Mouse (Mus musculus) kidney, adult 18-20 months (tissue): Measurements from ENCODE around the gene Stx7.
A peak's percentile ranks its signal among the peaks of the same experiment; 100 is the strongest.

Experiments
- DNase-seq: peaks from one replicate; pipeline ENCODE4 v3.0.0; 2021

The Stx7 gene

DNA sequence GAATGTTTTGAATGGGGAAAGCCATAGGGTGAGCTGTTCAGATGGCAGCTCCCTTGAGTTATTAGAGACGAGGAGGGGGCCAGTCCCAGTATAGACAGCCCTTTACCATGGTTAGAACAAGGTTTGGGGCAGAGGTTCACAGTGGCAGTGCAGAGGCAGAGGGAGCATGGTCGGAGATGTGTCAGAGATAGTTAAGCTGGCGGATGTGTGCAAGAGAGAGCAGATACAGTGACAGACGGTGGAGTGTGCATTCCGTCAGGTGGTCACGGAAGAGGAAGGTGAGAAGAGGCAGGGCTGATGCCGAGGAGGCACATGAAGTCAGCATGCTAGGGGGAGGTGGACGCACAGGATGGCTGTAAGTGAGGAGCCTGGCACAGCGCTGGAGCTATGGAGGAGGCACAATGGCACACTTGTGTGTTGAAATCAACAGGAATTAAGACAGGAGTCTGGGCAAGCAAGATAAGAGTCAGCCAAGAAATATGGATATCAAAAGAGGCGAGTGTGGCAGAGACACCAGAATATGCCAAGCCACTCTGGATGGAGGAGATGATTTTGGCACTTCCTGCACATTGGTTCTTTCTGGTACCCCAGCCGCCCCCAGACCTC, 19.0 kb downstream of the Stx7 start:
- DNase-seq: no peak

DNA sequence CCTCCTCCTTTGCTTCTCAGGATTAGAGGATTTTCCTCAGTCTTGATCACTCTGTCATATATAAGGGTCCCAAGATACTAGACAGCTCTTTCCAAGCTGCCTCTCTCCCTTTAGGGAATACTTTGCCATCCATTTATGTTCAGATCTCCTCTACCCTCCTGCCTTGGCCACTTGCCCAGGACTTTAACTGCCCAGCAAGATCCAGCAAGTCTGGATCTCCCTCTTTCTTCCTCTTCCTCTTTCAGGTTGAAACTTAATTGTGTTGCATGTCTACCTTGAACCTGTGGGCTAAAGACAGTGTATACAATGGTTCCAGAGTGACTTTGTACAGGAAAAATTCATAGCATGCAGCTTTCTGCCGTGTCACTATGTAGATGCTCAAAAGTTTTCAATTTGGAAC, 19.8 kb downstream of the Stx7 start:
- DNase-seq: peak; percentile 34

DNA sequence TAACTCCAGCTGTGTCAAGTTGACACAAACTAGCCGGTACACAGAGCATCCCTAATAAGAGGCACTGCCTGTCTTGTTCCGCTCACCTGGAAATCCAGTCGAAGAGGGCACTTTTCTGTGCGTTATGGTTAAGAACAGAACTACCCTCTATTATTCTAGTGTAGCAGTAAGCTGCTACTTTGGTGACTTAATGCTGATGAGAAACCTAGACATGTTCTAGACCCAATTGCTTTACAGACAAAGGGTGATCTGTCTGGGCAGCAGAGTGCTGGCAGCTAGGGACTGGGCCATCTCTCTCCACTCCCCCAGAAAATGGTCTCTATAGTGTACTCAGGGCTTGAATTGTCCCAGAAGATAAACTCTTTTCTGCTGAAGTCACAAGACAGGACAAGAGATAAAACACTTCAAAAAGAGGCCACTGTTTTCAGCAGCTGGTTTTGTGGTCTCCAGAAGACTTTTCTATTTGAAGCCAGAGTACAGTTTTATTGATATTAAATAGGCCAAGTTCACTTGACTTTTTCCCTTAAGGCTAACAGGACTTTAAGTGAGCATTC, 22.9 kb downstream of the Stx7 start:
- no peak for DNase-seq

DNA sequence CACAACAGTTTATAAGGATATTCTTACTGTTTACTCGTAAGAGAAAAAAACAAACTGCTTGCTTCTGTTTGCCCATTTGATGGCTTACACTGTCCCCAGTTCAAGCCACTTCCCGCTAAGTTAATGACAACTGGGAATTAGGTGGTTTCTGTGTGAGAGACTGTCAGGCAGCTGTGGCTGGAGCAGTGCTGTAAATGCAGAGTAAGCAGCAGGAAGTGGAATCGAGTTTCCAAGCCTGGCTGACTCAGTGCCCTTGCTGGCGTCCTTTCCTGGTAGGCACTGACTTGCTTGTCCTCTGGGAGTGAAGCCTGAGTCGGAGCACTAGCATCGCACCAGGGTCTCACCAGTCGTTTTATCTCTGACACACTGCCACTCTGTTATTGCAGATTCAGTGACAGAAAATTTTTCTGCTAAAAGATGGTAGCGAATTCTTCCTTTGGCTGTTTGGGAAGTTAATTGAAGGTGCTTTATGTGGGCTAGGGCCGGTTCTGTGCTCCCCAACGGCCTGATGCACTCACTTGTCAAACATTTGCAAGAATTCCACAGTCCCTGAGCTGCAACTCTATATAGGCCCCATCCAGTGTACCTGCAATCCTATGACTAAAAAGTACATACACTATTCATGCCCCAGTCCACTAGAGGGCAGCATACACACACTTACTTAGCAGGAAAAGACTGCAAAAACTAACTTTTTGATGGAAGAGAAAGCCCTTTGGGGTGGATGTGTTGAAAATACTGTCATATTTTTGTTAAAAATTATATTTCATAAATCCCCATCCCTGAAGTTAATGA, 24.3 kb downstream of the Stx7 start:
- peak; percentile 37 for DNase-seq

DNA sequence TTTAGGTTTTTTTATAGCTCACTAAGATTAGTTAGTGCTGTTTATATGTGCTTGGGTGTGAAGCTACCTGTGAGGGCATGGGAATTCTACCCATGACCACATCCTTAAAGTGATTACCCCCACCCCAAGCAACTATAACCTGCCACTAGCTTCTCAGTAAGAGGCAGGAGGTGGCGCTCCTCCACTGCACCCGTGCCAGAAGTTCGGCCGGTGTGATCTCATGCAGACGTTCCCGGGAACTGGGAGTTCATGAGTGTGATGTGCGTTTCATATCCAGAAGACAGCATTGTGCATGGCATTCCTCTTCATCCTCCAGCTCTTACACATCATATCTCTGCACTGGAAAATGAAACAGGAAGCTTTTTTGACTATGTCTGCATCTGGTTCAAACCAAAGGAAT, 41.3 kb downstream of the Stx7 start:
- no peak for DNase-seq

DNA sequence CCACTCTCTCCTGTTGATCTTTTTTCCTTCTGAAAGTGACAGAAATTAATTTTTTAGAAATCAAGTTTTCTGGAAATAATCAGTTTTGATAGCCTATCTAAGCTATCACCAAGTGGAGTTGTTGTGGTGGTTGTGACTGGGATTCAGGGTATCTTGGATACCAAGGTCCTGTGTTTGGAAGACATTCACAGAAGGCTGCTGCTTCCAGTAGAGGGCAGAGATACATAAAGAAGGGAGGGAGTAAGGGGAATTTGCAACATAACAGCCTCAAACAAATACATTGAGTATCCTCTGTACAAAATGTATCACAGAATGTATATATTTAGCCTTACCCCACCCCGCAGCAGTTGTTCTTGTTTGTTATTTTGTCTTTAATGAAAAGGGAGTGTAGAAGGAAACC, 42.9 kb downstream of the Stx7 start:
- no peak for DNase-seq

DNA sequence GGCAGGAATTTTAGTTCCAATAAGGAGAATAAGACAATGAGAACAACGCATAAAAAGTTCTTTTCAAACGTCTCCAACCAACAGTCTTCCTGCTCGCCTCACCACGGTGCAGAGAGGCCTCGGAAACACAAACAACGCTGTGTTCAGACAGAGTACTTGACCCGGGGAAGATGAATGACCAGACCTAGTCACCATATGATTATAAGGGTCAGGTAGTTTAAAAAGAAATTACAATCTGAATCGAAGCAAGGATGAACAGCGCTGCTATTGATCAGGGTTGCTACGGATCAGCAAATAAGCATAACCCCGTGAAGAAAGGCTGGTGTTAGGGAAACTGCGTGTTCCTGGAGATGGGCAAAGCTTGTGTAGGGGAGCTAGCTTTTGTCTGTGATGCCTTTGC, 50.2 kb downstream of the Stx7 start:
- DNase-seq: no peak

DNA sequence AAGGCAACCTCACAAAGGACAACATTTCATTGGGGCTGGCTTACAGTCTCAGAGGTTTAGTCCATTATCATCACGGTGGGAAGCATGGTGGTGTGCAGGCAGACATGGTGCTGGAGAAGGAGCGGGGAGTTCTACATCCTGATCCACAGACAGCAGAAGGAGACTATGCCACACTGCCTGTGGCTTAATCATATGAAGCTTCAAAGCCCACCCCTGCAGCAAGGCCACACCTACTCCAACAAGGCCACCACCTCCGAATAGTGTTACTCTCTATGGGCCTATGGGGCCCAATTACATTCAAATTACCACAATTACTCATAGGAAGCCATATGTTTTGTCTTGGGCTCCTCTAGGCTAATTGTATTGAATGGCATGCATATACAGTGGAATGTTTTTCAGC, 51.0 kb downstream of the Stx7 start:
- no peak for DNase-seq

DNA sequence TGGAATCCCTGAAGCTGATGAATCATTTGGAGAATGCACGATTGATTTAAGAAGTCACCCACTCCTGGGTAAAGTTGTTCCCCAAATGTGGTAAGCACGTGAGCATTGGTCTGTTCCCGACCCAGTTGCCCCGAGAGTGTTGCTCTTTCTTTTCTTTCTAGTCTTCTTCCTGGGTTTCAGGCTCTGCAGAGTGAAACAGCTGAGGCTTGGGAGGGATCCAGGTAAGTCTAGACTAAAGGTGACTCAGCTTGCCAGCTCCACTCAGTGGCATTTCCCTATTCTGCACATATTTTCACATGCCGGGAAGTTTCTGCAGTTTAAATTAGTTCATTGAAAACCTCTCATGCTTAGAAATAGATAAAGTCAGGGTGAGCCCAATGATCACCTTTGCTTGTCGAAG, 61.0 kb downstream of the Stx7 start:
- DNase-seq: no peak

DNA sequence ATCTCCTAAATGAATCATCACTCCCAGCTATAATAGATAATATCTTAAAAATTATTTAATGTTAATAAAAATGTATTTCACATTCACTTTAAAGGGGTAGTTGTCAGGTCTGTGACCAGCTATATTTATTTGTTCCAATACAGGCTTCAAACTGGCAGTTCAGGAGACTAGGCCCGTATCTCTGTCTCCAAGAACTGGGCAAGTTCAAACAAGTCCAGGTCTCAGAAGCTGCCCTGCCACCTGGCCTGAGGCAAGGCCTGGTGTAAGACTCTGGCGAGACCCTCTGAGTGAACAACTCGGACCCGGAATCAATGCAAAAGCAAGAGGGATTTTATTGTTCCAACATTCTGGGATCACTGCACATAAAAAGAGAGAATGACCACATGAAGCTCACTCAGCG, 64.2 kb downstream of the Stx7 start:
- no peak for DNase-seq

DNA sequence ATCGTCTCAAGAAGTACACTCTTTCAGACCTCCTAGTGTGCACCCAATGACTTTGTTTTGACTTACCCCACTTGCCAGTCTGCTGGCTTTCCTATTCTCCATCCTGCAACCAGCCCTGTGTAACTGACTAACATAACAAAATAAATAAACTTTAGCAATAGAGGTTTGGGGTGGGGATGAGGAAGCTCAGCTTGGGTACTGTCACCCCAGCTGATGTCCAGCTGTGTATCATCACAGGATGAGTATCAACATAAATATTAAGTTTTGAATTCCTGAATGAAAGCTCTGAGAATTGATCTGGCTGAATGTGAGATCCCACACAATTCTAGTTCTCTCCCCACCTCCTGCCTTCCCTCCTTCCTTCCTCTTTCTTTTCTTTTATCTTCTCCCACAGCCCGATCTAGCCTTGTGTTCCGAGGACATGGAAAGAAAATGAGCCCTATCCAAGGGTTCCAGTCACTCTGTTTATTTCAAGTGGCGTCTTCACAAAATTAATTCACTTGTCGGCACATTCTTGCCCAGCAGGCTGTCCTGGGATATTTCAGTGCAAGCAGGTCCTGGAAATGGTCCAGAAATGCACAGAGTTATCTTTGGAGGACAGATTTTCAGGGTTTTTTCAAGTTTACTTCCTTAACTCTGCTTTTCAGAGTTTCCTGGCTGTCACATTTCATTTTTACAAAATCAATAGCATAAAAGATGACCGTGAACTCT, 68.6 kb downstream of the Stx7 start:
- DNase-seq: no peak

DNA sequence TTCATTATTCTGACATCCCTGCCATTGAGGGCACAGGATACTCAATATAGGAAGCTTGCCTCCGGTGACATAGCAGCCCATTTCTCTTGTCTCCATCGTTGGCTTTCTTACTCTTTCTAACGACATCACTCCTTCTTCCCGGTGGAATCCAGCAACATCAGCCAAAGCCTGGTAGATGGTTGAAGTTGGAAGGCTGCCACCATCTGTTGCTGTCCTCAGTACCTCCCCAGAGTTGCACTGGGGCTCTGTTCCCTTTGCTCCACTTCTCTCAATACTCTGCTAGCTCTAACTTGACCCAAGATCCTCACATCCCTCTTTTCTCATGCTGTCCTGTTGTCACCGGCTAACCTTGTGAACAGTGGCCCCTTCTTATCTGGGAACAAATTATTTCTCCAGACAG, 71.8 kb downstream of the Stx7 start:
- no peak for DNase-seq

DNA sequence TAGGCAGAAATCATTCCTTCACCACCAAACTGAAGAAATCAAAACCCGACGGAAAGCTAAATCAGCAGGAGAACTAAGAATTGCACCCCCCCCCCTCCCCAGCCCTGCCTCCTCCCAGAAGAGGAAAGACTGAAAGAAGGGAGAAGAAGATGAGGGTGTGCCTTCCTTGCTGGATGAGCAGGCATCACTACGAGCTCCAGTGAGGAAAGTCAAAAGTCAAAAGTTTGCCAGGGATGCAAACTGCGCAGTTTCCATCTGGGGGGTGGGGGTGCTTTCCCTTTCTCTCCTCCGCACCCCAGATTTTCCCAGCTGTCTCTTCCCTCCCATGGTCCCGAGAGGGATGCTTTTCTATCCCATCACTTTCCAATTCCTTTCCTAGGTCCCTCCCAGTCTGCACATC, 73.8 kb downstream of the Stx7 start:
- DNase-seq: no peak

DNA sequence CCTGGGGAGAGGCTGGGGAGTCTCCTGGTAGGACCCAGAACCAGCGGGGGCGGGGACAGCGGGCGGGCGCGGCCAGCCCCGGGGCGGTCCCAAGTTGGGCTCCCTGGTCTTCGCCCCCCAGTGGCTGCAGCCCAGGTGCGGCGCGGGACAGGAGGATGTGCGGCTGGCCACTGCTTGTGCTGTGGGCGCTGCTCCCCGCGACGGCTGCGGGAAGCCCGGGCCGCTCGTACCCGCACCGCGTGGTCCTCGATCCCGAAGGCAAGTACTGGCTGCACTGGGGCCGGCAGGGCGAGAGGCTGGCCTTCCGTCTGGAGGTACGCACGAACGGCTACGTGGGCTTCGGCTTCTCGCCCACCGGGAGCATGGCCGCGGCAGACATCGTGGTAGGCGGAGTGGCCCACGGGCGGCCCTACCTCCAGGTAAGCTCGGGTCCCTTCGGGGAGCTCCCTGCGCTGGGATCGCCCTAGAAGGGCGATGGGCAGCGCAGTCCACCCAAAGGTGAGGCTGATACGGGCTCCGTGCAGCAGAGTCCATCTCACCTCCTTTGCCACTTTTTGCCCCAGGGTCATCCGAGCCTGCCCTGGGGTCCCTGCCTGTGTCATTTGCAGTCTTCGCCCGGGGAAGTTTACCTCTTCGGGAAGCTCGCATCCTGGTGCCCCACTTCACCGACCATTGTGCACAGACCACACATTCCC, 74.5 kb downstream of the Stx7 start, which contains the start of gene Moxd1:
TSS of gene Moxd1 (plus strand) at position 69 of the 695 bp plus-strand sequence.
- DNase-seq: peak; percentile 29

DNA sequence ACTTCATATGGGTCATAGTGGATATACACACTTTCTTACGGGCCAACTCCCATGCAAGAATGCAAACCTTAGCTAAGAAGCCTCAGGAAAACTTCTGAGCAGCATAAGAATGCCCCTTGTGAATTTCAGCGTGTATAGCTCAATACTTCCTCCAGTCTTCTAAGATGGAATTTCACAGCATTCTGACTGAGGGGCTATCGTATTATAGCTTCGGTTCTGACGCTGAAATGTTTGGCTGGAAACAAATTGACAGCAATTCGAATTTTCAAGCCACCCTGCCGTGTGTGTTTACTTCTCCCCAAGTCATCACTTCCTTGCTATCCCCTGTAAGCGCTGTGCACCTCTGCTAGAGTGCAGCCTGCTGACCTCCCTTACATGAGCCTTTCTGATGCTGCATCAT, 75.5 kb downstream of the Stx7 start:
- no peak for DNase-seq

DNA sequence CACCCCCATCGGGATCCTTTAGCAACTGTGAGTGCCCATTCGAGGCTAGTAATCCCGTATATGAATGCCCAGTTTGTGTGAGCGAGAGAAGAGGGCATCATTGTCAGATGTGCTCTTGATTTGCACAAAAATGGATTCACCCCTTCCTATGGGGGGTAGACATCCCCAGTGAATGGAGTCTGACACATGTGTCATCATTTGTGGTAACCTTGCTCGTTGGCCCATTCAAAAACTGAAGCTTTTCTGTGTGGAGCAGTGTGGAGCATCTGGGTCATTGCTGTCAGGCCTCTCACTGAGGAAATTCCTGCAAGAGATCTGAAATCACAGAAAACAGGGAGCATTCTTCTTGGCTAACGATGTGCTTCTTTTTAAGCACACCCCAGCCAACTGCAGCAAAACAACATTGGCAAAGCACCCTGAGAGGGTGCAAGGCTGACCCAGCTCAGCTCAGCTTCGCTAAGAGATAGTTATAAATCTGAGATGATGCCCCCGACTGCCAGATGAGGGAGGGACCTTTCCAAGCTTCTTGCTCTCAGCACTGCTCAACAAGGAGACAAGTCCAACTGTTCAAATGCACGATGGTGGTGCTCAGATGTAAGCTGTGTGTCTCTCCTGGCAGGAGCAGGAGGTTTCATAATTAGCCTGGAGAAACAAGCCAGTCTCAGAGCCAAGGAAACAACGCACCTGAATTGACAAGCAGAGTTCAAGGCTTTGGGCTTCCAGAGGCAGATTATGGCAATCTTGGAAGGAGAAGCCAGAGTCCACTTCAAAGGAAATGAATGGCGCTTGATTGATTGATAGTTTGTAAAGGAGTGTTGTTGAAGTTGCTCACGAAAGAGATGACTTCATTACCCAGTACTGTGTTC, 79.4 kb downstream of the Stx7 start:
- DNase-seq: no peak

DNA sequence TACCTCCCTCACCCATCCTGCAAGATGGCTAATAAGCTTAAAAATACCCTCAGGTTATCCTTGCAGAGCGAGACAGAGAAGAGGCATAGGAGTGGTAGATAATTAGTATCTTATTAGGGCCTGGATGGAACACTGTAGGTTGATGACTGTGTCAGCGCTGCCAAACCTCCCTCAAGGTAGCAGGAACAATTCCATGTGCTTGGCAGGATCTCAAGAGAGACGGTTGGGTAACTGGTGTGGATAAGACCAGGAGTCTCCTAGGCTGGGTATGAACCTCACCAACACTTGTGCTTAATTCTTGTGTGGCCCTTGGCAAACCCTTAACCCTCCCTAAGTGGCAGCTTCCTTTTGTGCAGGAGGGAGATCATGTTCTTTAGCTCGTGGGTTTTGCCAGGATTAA, 83.2 kb downstream of the Stx7 start:
- no peak for DNase-seq

DNA sequence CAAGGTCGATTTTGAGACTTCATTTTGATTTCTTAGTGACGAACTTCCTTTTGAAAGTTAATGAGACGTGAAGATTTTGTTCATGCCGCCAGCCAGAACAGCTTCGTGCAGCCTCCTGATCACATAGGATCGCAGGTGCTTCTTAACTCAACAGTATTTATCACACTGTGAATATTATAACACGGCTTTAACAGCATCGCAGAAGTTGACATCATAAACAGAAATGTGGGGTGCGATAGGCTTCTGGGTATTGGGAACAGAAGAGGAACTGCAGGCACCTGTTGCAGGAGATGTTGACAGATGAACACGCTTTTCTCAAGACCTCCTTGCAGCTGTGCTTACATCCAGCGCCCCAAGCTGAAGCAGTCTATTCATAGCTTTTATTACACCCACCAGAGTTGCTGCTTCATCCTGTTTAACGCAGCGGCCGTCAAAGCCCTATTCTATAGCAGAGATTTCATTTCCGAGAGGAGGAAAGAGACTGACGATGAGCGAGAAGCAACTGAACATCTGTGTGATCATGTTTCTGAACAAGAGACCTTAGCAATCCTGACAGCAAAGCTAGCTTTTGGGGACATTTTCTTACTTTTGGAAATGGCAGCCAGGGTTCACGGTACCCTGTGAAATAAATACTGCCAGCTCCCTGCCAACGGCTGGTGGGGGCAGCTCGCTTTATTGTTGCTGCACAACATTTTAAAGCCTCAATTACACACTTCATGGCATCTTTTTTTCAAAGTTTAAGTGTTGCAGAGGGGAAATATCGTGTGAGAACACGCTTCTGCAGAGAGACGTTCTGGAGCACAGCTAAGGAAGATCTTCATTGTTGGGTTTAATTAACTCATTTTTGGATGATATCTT, 86.6 kb downstream of the Stx7 start:
- DNase-seq: no peak
